Mouse (Mus musculus) heart, embryonic 15.5 days (tissue): ENCODE results near the gene Vangl2. TPM values are rescaled to one million over a fixed set of nuclear protein-coding genes. Genes with fewer than 3 reads are reported as not detected.

Experiments
- ATAC-seq: fragments of 200-750 bp; cut with Nextera tagmentation; replicated peaks from 2 replicates; pipeline ENCODE4 v1.8.0; 2017; ENCODE audit warnings: low read depth, moderate TSS enrichment; ENCODE audit not compliant: insufficient number of reproducible peaks, insufficient read depth, low FRiP score
- H3K27ac ChIP-seq: fragments of 300-500 bp; sonication (generic); 2 replicates; pipeline ENCODE4 v1.5.1; 2015; ENCODE audit warnings: mild to moderate bottlenecking, inconsistent platforms
- H3K27me3 ChIP-seq: fragments of 300-500 bp; sonication (generic); 2 replicates; pipeline ENCODE4 v1.6.1; 2015; ENCODE audit warnings: inconsistent platforms
- H3K36me3 ChIP-seq: fragments of 300-500 bp; sonication (generic); 2 replicates; pipeline ENCODE4 v1.6.1; 2015; ENCODE audit warnings: mild to moderate bottlenecking, inconsistent platforms
- H3K4me1 ChIP-seq: fragments of 300-500 bp; sonication (generic); replicated peaks from 2 replicates; pipeline ENCODE4 v1.6.1; 2015; ENCODE audit warnings: inconsistent platforms
- H3K4me2 ChIP-seq: fragments of 300-500 bp; sonication (generic); 2 replicates; pipeline ENCODE4 v1.6.1; 2015; ENCODE audit warnings: inconsistent platforms, mild to moderate bottlenecking, moderate library complexity
- H3K4me3 ChIP-seq: fragments of 300-500 bp; sonication (generic); 2 replicates; pipeline ENCODE4 v1.5.1; 2015; ENCODE audit warnings: mild to moderate bottlenecking, inconsistent platforms
- H3K9ac ChIP-seq: fragments of 300-500 bp; sonication (generic); 2 replicates; pipeline ENCODE4 v1.6.1; 2015; ENCODE audit warnings: mild to moderate bottlenecking, inconsistent platforms
- H3K9me3 ChIP-seq: fragments of 300-500 bp; sonication (generic); replicated peaks from 2 replicates; pipeline ENCODE4 v1.6.1; 2016; ENCODE audit warnings: inconsistent platforms
- WGBS: fragments of 180-500 bp; shearing (Covaris S2); methylation state at CpG from one replicate; pipeline ENCODE4 v1.1.7; 2015; ENCODE audit warnings: mixed read lengths; 5-methylcytosine and 5-hydroxymethylcytosine counted together
- polyA plus RNA-seq: library from polyadenylated mRNA; unstranded; fragments of >200 nt; fragmentation: Nextera tagmentation; extraction: Ambion mirVana; gene quantifications from 2 replicates; pipeline ENCODE4 v1.2.1, GENCODE M21; 2015

Gene Vangl2
- polyA plus RNA-seq, 1 experiment from 2014 or later: 6.7 TPM

DNA sequence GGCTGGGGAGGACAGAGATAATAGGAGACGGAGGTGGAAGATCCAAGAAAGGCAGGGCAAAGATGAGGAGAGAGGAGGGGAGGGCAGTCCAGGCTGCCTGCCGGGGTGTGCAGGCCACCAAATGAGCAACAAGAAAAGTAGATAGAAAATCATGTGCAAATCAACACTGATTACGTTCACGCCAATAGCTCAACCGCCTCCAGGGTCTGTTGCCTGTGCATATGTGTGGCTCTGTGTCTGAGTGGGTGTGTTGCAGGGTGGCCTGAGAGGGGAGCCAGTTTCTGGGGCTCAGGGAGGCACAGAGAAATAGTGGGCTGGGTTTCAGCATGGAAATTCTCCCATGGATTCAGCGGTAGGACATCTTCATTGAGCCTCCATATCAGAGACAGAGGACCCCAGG is 30.1 kb upstream of the Vangl2 start:
- Histone ChIP-seq H3K27ac (no peak overlapping the region), H3K27me3 (peaks cover 33% of the 10 kb centered on the region), H3K4me3 (no peak overlapping the region), H3K9me3 (no peaks in the 10 kb centered on the region), H3K4me1 (peaks cover 9% of the 10 kb centered on the region), H3K4me2 (no peak overlapping the region), H3K9ac (no peak overlapping the region), H3K36me3 (no peaks in the 10 kb centered on the region)
- ATAC-seq: no peak
- WGBS: 55% methylated on average over 6 of the region's 6 CpGs

DNA sequence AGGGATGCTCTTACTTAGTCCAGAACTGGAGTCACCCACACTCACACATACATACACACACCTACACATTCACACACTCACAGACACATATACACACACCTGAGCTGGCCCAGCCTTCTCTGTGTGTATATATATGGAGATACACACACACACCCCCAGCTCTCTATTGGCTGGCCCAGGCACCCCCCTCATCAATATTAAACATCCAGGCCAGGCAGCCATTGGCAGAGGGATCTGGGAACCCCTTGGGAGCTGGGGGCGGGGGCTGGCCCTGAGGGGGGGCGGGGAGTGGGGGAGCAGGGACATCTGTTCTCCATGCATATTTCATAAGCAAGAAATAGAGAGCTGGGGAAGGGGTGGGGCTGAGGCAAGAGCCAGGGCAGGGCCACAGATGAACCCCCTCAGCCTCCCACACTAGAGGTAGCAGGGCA is 29.3 kb upstream of the Vangl2 start, which contains the start of gene Nhlh1:
Nhlh1 (minus strand) TSS at position 83 of the 431 bp plus-strand sequence.
- no peak within 1 kb of the TSS for H3K9ac ChIP-seq
- WGBS: 48% methylated on average over 2 of the region's 2 CpGs
- ATAC-seq: no peak
- H3K36me3 ChIP-seq: no peaks in the 10 kb centered on the region
- H3K4me1 ChIP-seq: peaks cover 14% of the 10 kb centered on the region
- peaks cover 41% of the 10 kb centered on the region for H3K27me3 ChIP-seq
- H3K9me3 ChIP-seq: no peaks in the 10 kb centered on the region
- no peak within 1 kb of the TSS for H3K4me3 ChIP-seq
- no peak within 1 kb of the TSS for H3K4me2 ChIP-seq
- H3K27ac ChIP-seq: no peak within 1 kb of the TSS

DNA sequence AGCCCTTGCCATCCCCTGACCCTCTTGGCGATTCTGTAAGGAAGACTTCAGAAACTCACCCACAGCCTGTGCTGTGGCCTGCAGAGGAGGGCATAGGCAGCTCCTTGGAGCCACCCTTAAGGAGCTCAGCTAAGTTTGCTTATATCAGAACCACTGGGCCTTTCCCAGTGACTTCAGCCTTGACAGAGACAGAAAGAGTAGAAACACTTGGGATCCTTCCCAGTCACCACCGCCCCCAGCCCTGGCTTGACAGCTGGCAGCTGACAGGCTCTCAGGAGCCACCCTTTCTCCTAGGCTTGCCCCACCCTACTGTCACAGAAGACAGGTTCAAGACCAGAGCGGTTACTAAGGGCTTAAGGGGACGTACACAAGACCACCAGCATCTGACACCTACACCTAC is 28.0 kb upstream of the Vangl2 start:
- no peaks in the 10 kb centered on the region for H3K9me3 ChIP-seq

DNA sequence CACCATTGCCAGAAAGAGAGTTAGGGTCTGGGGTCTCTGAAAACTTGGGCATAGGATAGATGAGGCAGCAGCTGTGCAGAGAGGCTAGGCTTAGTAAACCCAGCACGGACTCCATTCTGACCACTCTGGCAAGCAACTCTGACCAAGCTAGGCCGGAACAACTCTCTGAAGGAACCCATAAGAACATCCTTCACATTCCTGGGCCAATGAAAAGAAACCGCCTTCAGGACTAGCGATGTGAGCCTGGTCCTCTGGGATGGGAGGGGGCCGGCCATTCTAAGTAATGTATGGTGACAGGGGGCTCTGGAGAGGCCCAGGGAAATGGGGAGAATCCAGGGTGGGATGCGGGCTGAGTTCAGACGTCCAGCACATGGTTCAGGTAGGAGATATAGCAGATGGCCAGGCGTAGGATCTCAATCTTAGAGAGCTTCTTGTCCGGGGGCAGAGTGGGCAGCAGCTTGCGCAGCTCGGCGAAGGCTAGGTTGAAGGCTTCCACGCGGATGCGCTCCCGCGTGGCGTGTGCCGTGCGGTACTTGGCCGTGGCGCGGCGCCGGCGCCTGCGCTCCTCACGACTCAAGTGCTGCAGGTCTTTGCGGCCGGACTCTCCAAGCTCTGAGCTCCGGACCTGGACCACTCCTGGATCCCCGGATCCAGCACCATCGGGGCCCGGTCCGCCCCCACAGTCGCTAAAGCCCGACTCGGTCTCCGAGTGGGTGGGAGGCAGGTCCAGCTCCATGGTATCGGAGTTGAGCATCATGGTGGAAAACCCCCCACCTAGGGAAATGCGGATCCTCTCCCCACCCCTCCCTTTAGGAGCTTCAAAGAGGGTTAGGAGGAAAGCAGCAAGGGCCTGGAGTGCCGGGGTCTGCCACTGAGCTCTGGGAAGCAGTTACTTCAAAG is 25.5 kb upstream of the Vangl2 start:
- H3K9me3 ChIP-seq: no peaks in the 10 kb centered on the region
- no peaks in the 10 kb centered on the region for H3K36me3 ChIP-seq
- H3K4me2 ChIP-seq: peak overlapping the region; percentile 71
- 2% methylated on average over 42 of the region's 42 CpGs for WGBS
- peaks cover 54% of the 10 kb centered on the region for H3K27me3 ChIP-seq
- peak overlapping the region; percentile 42 for H3K4me3 ChIP-seq
- H3K4me1 ChIP-seq: peaks cover 14% of the 10 kb centered on the region
- 0 out of 2 replicates have a peak, but pooled peaks have one; percentile 23 for ATAC-seq
- H3K27ac ChIP-seq: no peak overlapping the region
- H3K9ac ChIP-seq: peak overlapping the region; percentile 50

More for the DNA sequence above, 28.0 kb upstream of the Vangl2 start:
- no peak for ATAC-seq
- peaks cover 51% of the 10 kb centered on the region for H3K27me3 ChIP-seq
- H3K27ac ChIP-seq: no peak overlapping the region
- no peak overlapping the region for H3K4me3 ChIP-seq
- H3K4me1 ChIP-seq: peaks cover 14% of the 10 kb centered on the region
- H3K4me2 ChIP-seq: no peak overlapping the region
- H3K36me3 ChIP-seq: no peaks in the 10 kb centered on the region
- H3K9ac ChIP-seq: no peak overlapping the region
- WGBS: 65% methylated on average over 4 of the region's 4 CpGs

DNA sequence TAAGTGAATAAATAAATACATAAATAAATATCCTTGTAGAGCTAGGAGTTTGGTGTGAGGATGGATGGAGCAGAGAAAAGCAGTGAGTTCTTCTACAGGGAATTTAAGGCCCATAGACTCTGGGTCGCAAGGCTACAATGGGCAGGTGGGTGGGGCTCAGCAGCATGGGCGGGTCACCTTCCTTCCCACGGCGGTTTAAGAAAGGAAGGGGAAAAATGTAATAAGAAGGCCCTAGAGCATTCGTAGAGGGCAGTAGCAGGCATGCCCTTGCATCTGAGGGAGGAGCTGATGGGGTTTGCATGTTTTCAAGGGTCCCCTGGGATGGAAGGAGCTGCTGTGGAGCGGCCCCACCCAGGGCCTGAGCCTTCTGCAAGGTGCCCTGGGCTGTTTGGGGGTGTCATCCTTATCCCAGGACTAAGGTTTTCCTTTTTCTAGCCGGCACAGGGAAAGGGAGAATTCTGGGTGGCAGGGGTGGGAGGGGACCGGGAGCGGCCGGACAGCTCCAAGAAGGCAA is 24.6 kb upstream of the Vangl2 start:
- Histone ChIP-seq H3K9me3 (no peaks in the 10 kb centered on the region), H3K27ac (no peak overlapping the region), H3K36me3 (no peaks in the 10 kb centered on the region), H3K4me3 (no peak overlapping the region), H3K27me3 (peaks cover 53% of the 10 kb centered on the region), H3K4me2 (peak overlapping the region; percentile 71; the same call in 1 of the 2 replicates), H3K9ac (no peak overlapping the region), H3K4me1 (peaks cover 14% of the 10 kb centered on the region)
- ATAC-seq: no peak
- WGBS: 14% methylated on average over 10 of the region's 10 CpGs

DNA sequence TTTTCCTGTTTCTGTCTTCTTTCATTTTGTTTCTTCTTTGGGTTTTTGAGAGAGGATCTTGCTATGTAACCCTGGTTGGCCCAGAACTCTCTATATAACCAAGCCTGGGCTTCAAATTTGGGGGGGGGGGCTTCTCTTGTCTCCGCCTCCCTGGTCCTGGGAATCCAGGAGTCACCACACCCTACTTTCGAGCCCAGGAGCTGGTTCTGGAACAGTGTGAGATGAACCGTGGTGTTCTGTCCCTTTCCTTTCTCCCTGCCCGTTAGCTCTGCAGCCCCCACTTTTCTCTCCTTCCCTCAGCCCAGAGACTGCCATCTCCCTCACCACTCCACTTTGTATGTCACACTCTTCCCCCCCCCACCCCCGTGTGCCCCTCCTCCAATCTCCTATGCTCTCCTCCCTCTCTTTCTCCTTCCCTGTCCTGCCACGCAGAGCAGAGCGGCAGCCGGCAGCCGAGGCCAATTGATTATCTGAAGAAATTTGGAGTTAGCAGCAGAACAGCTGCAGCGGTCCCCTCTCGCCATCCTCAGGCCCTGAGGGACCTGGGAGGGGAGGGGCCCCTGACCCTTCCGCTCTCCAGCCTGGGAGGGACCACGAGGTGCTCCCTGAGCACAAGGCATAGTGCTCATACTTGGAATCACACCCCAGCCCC is 21.0 kb upstream of the Vangl2 start:
- Histone ChIP-seq H3K9me3 (no peaks in the 10 kb centered on the region), H3K36me3 (no peaks in the 10 kb centered on the region), H3K4me2 (peak overlapping the region; percentile 8; the same call in 1 of the 2 replicates), H3K9ac (no peak overlapping the region), H3K27me3 (peaks cover 39% of the 10 kb centered on the region), H3K4me3 (no peak overlapping the region), H3K4me1 (peaks cover 18% of the 10 kb centered on the region), H3K27ac (no peak overlapping the region)
- WGBS: 30% methylated on average over 13 of the region's 13 CpGs
- ATAC-seq: no peak

DNA sequence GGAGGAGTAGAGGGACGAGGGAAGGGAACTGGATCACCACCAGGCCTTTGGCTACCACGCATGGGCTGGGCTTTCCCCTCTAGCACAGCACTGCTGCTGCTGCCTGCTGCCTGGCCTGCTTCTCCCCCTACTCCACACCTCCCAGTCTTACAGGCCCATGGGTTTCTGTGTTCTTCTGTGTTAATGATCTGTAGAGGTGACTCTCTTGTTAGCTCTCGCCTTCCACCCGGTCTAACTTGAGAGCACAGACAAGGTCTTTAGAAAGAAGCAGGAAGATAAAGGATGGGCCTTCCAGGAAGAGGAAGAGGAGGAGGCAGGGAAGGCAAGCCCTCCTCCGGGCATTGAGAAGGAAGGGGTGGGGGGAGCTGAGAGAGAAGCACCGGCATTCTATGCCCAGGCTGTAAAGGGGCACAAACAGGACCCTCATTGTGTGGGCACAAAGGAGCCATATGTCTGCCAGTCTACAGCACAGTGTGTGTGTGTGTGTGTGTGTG is 20.0 kb upstream of the Vangl2 start:
- Histone ChIP-seq H3K4me3 (peak overlapping the region; percentile 24), H3K27ac (peak overlapping the region; percentile 35; the same call in 1 of the 2 replicates), H3K4me1 (peaks cover 8% of the 10 kb centered on the region), H3K9ac (no peak overlapping the region), H3K36me3 (no peaks in the 10 kb centered on the region), H3K9me3 (no peaks in the 10 kb centered on the region), H3K27me3 (peaks cover 29% of the 10 kb centered on the region), H3K4me2 (peak overlapping the region; percentile 21; the same call in 1 of the 2 replicates)
- ATAC-seq: no peak
- 38% methylated on average over 6 of the region's 6 CpGs for WGBS

DNA sequence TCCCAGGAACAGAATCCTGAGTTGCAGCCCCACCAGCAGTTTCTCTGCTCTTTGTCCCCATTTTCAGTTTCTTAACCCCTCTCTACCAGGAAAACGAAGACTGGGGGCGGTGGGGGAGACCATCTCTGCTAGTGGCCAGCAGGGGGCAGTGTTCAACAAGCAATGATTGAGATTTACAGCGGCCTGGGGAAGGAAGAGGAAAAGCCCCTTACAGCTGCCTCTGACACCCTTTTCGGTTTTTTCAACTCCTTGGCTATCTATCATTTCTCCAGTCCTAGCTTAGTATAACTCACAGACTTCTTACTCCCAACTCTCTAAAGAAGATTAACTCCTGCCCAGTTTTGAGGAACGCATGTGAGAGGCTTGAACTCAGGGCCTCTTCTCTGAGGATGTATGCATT is 18.7 kb upstream of the Vangl2 start:
- peaks cover 16% of the 10 kb centered on the region for H3K27me3 ChIP-seq
- H3K4me1 ChIP-seq: 0 out of 2 replicates have a peak, but pooled peaks cover 3% of the 10 kb centered on the region
- no peak overlapping the region for H3K27ac ChIP-seq
- H3K9me3 ChIP-seq: no peaks in the 10 kb centered on the region
- ATAC-seq: no peak
- WGBS: 15% methylated on average over 5 of the region's 5 CpGs
- no peaks in the 10 kb centered on the region for H3K36me3 ChIP-seq
- no peak overlapping the region for H3K4me3 ChIP-seq
- H3K9ac ChIP-seq: no peak overlapping the region
- H3K4me2 ChIP-seq: 0 out of 2 replicates have a peak overlapping the region, but pooled peaks have one; percentile 15

DNA sequence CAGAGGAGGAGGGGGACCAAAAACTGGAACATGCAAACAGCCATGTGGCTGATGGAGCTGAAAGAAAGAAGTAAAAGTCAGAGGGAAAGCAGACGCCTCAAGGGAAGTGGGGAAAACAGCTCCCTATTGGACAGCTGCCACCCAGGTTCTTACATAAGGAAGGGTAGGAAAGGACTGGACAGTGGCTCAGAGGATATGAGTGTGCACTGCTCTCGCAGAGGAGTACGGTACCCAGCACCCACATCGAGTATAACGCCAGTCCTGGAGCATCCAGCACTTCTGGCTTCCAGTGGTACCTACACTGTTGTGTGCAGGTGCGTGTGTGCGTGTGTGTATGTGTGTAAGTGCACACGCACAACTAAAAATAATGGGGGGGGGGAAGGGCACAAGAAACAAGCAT is 18.2 kb upstream of the Vangl2 start:
- Histone ChIP-seq H3K4me3 (no peak overlapping the region), H3K9ac (no peak overlapping the region), H3K27me3 (peaks cover 11% of the 10 kb centered on the region), H3K36me3 (no peaks in the 10 kb centered on the region), H3K4me2 (no peak overlapping the region), H3K9me3 (no peaks in the 10 kb centered on the region), H3K27ac (no peak overlapping the region), H3K4me1 (0 out of 2 replicates have a peak, but pooled peaks cover 3% of the 10 kb centered on the region)
- 72% methylated on average over 8 of the region's 8 CpGs for WGBS
- ATAC-seq: no peak

DNA sequence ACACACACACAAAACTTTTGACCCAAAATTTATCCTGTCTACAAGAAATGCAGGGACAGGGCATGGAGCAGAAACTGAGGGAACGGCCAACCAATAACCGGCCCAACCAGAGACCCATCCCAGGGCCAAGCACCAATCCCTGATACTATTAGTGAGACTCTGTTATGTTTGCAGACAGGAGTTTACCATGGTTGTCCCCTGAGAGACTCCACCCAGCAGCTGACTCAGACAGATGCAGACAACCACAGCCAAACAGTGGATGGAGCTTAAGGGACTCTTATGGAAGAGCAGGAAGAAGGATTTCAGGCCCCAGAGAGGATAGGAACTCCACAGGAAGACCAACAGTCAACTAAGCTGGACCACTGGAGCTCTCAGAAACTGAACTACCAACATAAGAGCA is 1.7 kb upstream of the Vangl2 start:
- no peaks in the 10 kb centered on the region for H3K36me3 ChIP-seq
- no peak overlapping the region for H3K27ac ChIP-seq
- no peaks in the 10 kb centered on the region for H3K9me3 ChIP-seq
- 93% methylated on average over 2 of the region's 2 CpGs for WGBS
- peaks cover 23% of the 10 kb centered on the region for H3K4me1 ChIP-seq
- H3K4me3 ChIP-seq: no peak overlapping the region
- H3K4me2 ChIP-seq: no peak overlapping the region
- no peaks in the 10 kb centered on the region for H3K27me3 ChIP-seq
- H3K9ac ChIP-seq: no peak overlapping the region
- ATAC-seq: no peak

DNA sequence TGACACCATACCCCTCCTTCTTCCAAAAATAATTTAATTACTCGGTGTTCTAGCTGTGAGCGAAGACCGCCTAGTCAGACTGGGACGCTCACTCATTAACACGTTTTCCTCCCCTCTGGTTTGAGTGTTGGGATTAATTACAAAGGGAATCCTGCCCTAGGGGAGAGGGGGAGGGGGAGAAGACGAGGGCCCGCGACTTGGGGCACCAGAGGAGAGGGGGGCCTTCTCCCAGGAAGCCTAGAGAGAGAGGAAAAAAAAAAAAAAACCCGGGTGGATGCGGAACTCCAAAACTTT is 488 bp downstream of the Vangl2 start:
- WGBS: 21% methylated on average over 10 of the region's 10 CpGs
- peak overlapping the region; percentile 85 for H3K4me2 ChIP-seq
- no peaks in the 10 kb centered on the region for H3K27me3 ChIP-seq
- peak overlapping the region; percentile 88; the same call in 1 of the 2 replicates for H3K27ac ChIP-seq
- ATAC-seq: no peak
- peaks cover 30% of the 10 kb centered on the region for H3K4me1 ChIP-seq
- peak overlapping the region; percentile 90 for H3K9ac ChIP-seq
- H3K4me3 ChIP-seq: peak overlapping the region; percentile 98
- no peaks in the 10 kb centered on the region for H3K9me3 ChIP-seq
- no peaks in the 10 kb centered on the region for H3K36me3 ChIP-seq
